Mouse (Mus musculus) forebrain, embryonic 11.5 days (tissue): ENCODE results near the gene Slc27a1. TPM values are rescaled to one million over a fixed set of nuclear protein-coding genes. Genes with fewer than 3 reads are reported as not detected.
"Not testable (repeated sequence)": the region's sequence is repeated elsewhere in the genome, so short reads cannot be mapped to it uniquely, and the experiment has no call there.

Experiments
- ATAC-seq: fragments of 200-750 bp; cut with Nextera tagmentation; replicated peaks from 2 replicates; pipeline ENCODE4 v1.8.0; 2017; ENCODE audit warnings: moderate TSS enrichment; ENCODE audit not compliant: low FRiP score
- DNase-seq: peaks from one replicate; pipeline ENCODE4 v3.0.0-alpha.2; 2017; ENCODE audit warnings: low spot score
- H3K27ac ChIP-seq: fragments of 300-500 bp; sonication (generic); 2 replicates; pipeline ENCODE4 v1.5.1; 2014; ENCODE audit warnings: low read depth, low read length
- H3K27me3 ChIP-seq: fragments of 300-500 bp; sonication (generic); 2 replicates; pipeline ENCODE4 v1.6.1; 2014; ENCODE audit warnings: mild to moderate bottlenecking, low read length, mixed read lengths; ENCODE audit not compliant: control insufficient read depth, insufficient read depth
- H3K36me3 ChIP-seq: fragments of 300-500 bp; sonication (generic); 2 replicates; pipeline ENCODE4 v1.6.1; 2014; ENCODE audit warnings: mild to moderate bottlenecking, low read length, moderate library complexity, mixed read lengths; ENCODE audit not compliant: control insufficient read depth, insufficient read depth
- H3K4me1 ChIP-seq: fragments of 300-500 bp; sonication (generic); replicated peaks from 2 replicates; pipeline ENCODE4 v1.6.1; 2014; ENCODE audit warnings: low read length, mixed read lengths; ENCODE audit not compliant: control insufficient read depth, insufficient read depth
- H3K4me2 ChIP-seq: fragments of 300-500 bp; sonication (generic); 2 replicates; pipeline ENCODE4 v1.6.1; 2014; ENCODE audit warnings: low read depth, mild to moderate bottlenecking, low read length, moderate library complexity, mixed read lengths; ENCODE audit not compliant: severe bottlenecking
- H3K4me3 ChIP-seq: fragments of 300-500 bp; sonication (generic); 2 replicates; pipeline ENCODE4 v1.5.1; 2014; ENCODE audit warnings: low read depth, low read length
- H3K9ac ChIP-seq: fragments of 300-500 bp; sonication (generic); 2 replicates; pipeline ENCODE4 v1.6.1; 2014; ENCODE audit warnings: low read length
- H3K9me3 ChIP-seq: fragments of 300-500 bp; sonication (generic); 2 replicates; pipeline ENCODE4 v1.6.1; 2016; ENCODE audit warnings: low read length, mixed read lengths; ENCODE audit not compliant: control insufficient read depth
- WGBS: fragments of 180-500 bp; shearing (Covaris S2); extraction: QIAGEN DNeasy Blood & Tissue Kit; methylation state at CpG from one replicate; pipeline ENCODE4 v1.1.7; 2014; 5-methylcytosine and 5-hydroxymethylcytosine counted together
- polyA plus RNA-seq: library from polyadenylated mRNA; unstranded; fragments of >200 nt; fragmentation: Nextera tagmentation; extraction: Ambion mirVana; gene quantifications from 2 replicates; pipeline ENCODE4 v1.2.1, GENCODE M21; 2014

Slc27a1 gene
- 18.4 and 19.1 TPM in 2 replicates for polyA plus RNA-seq

- Histone ChIP-seq H3K27me3 (peaks cover 6% of the 10 kb centered on the region; the same call in 1 of the 2 replicates), H3K4me2 (peak within 1 kb of the TSS; percentile 93), H3K4me1 (peaks cover 7% of the 10 kb centered on the region; the same call in 1 of the 2 replicates), H3K9me3 (peaks cover 4% of the 10 kb centered on the region), H3K9ac (peak within 1 kb of the TSS; percentile 57), H3K36me3 (no peaks in the 10 kb centered on the region), H3K27ac (no peak within 1 kb of the TSS), H3K4me3 (peak within 1 kb of the TSS; percentile 63)
- WGBS: 12% methylated on average over 13 of the region's 13 CpGs
- ATAC-seq (no peak), DNase-seq (no peak)
Measured at GRCm38 (mm10) chr8:71568387-71568937, at the start of gene Slc27a1. Gene Slc27a1, plus strand, starts transcription at chr8:71568882.

GRCm38 (mm10) chr8:71519037-71519825 is 49.5 kb upstream of the Slc27a1 start:
- H3K27me3 ChIP-seq, H3K4me3 ChIP-seq, H3K27ac ChIP-seq, H3K36me3 ChIP-seq, H3K4me1 ChIP-seq, H3K9ac ChIP-seq, H3K4me2 ChIP-seq, H3K9me3 ChIP-seq, ATAC-seq: not testable (repeated sequence)
- peak; percentile 76 for DNase-seq
- 39% methylated on average over 9 of the region's 10 CpGs for WGBS

- H3K9ac ChIP-seq: no peak overlapping the region
- WGBS: 7% methylated on average over 17 of the region's 17 CpGs
- no peak overlapping the region for H3K4me3 ChIP-seq
- no peak overlapping the region for H3K27ac ChIP-seq
- H3K9me3 ChIP-seq: no peaks in the 10 kb centered on the region
- peaks cover 23% of the 10 kb centered on the region for H3K27me3 ChIP-seq
- ATAC-seq (peak; percentile 78), DNase-seq (peak; percentile 96)
- no peak overlapping the region for H3K4me2 ChIP-seq
- no peaks in the 10 kb centered on the region; the same call in 1 of the 2 replicates for H3K4me1 ChIP-seq
- H3K36me3 ChIP-seq: no peaks in the 10 kb centered on the region
Measured at GRCm38 (mm10) chr8:71521634-71522033, 47.0 kb upstream of the Slc27a1 start.

- H3K27ac ChIP-seq: no peak within 1 kb of the TSS
Measured at GRCm38 (mm10) chr8:71525226-71526050, 43.2 kb upstream of the Slc27a1 start, which contains the start of gene Ccdc194. Gene Ccdc194, minus strand, starts transcription at chr8:71525711.

GRCm38 (mm10) chr8:71526272-71526671 is 42.4 kb upstream of the Slc27a1 start:
- H3K4me3 ChIP-seq: no peak overlapping the region
- H3K27me3 ChIP-seq: peaks cover 24% of the 10 kb centered on the region
- ATAC-seq: no peak
- under 1% methylated on average over 6 of the region's 6 CpGs for WGBS
- H3K4me1 ChIP-seq: no peaks in the 10 kb centered on the region; the same call in 1 of the 2 replicates
- H3K36me3 ChIP-seq: no peaks in the 10 kb centered on the region
- no peak for DNase-seq
- H3K4me2 ChIP-seq: no peak overlapping the region
- no peaks in the 10 kb centered on the region for H3K9me3 ChIP-seq
- H3K9ac ChIP-seq: no peak overlapping the region
- no peak overlapping the region for H3K27ac ChIP-seq

More at GRCm38 (mm10) chr8:71525226-71526050, 43.2 kb upstream of the Slc27a1 start, which contains the start of gene Ccdc194:
- peaks cover 24% of the 10 kb centered on the region for H3K27me3 ChIP-seq
- H3K4me3 ChIP-seq: peak within 1 kb of the TSS; percentile 11; the same call in 1 of the 2 replicates
- H3K9me3 ChIP-seq: no peaks in the 10 kb centered on the region
- 8% methylated on average over 46 of the region's 46 CpGs for WGBS
- H3K4me1 ChIP-seq: no peaks in the 10 kb centered on the region; the same call in 1 of the 2 replicates
- DNase-seq: peak; percentile 62
- ATAC-seq: no peak
- H3K36me3 ChIP-seq: no peaks in the 10 kb centered on the region
- H3K9ac ChIP-seq: no peak within 1 kb of the TSS
- peak within 1 kb of the TSS; percentile 29; the same call in 1 of the 2 replicates for H3K4me2 ChIP-seq

- ATAC-seq (no peak), DNase-seq (no peak)
- H3K9me3 ChIP-seq: no peaks in the 10 kb centered on the region
- H3K36me3 ChIP-seq: no peaks in the 10 kb centered on the region
- no peaks in the 10 kb centered on the region; the same call in 1 of the 2 replicates for H3K4me1 ChIP-seq
- WGBS: 61% methylated on average over 3 of the region's 3 CpGs
- H3K4me2 ChIP-seq: no peak overlapping the region
- H3K9ac ChIP-seq: no peak overlapping the region
- peaks cover 24% of the 10 kb centered on the region for H3K27me3 ChIP-seq
- no peak overlapping the region for H3K4me3 ChIP-seq
- H3K27ac ChIP-seq: no peak overlapping the region
Measured at GRCm38 (mm10) chr8:71527162-71527870, 41.4 kb upstream of the Slc27a1 start.

- H3K4me1 ChIP-seq: no peaks in the 10 kb centered on the region; the same call in 1 of the 2 replicates
- no peak overlapping the region for H3K4me3 ChIP-seq
- H3K27me3 ChIP-seq: peaks cover 22% of the 10 kb centered on the region
- H3K9ac ChIP-seq: no peak overlapping the region
- ATAC-seq (no peak), DNase-seq (no peak)
- WGBS: 87% methylated on average over 11 of the region's 11 CpGs
- H3K9me3 ChIP-seq: no peaks in the 10 kb centered on the region
- no peak overlapping the region for H3K27ac ChIP-seq
- H3K36me3 ChIP-seq: no peaks in the 10 kb centered on the region
- H3K4me2 ChIP-seq: no peak overlapping the region
Measured at GRCm38 (mm10) chr8:71528362-71529073, 40.2 kb upstream of the Slc27a1 start.
